Mouse (Mus musculus) midbrain, embryonic 16.5 days (tissue): ENCODE measurements around the gene Smndc1. TPM values are rescaled to one million over a fixed set of nuclear protein-coding genes. Genes with fewer than 3 reads are reported as not detected.

Experiments
- ATAC-seq: fragments of 200-750 bp; cut with Nextera tagmentation; 2 replicates; pipeline ENCODE4 v1.8.0; 2017; ENCODE audit warnings: moderate TSS enrichment
- H3K27ac ChIP-seq: fragments of 300-500 bp; sonication (generic); 2 replicates; pipeline ENCODE4 v1.5.1; 2014; ENCODE audit warnings: mild to moderate bottlenecking, low read length, mixed read lengths
- H3K27me3 ChIP-seq: fragments of 300-500 bp; sonication (generic); 2 replicates; pipeline ENCODE4 v1.6.1; 2014; ENCODE audit warnings: low read depth, low read length, mixed read lengths; ENCODE audit not compliant: control insufficient read depth, insufficient read depth
- H3K36me3 ChIP-seq: fragments of 300-500 bp; sonication (generic); 2 replicates; pipeline ENCODE4 v1.6.1; 2014; ENCODE audit warnings: mild to moderate bottlenecking, low read length, moderate library complexity, mixed read lengths; ENCODE audit not compliant: control insufficient read depth, insufficient read depth
- H3K4me1 ChIP-seq: fragments of 300-500 bp; sonication (generic); 2 replicates; pipeline ENCODE4 v1.6.1; 2014; ENCODE audit warnings: mild to moderate bottlenecking, low read length, mixed read lengths; ENCODE audit not compliant: control insufficient read depth, insufficient read depth
- H3K4me2 ChIP-seq: fragments of 300-500 bp; sonication (generic); 2 replicates; pipeline ENCODE4 v1.6.1; 2014; ENCODE audit warnings: mild to moderate bottlenecking, low read length, mixed read lengths
- H3K4me3 ChIP-seq: fragments of 300-500 bp; sonication (generic); 2 replicates; pipeline ENCODE4 v1.5.1; 2014; ENCODE audit warnings: low read depth, mild to moderate bottlenecking, low read length, moderate library complexity, mixed read lengths
- H3K9ac ChIP-seq: fragments of 300-500 bp; sonication (generic); 2 replicates; pipeline ENCODE4 v1.6.1; 2014; ENCODE audit warnings: low read depth, low read length, mixed read lengths
- H3K9me3 ChIP-seq: fragments of 300-500 bp; sonication (generic); replicated peaks from 2 replicates; pipeline ENCODE4 v1.6.1; 2014; ENCODE audit warnings: mild to moderate bottlenecking, low read length, mixed read lengths; ENCODE audit not compliant: control insufficient read depth, poor library complexity, severe bottlenecking
- WGBS: fragments of 180-500 bp; shearing (Covaris S2); extraction: QIAGEN DNeasy Blood & Tissue Kit; methylation state at CpG from one replicate; pipeline ENCODE4 v1.1.7; 2014; 5-methylcytosine and 5-hydroxymethylcytosine counted together
- polyA plus RNA-seq: library from polyadenylated mRNA; unstranded; fragments of >200 nt; fragmentation: Nextera tagmentation; extraction: Ambion mirVana; gene quantifications from 2 replicates; pipeline ENCODE4 v1.2.1, GENCODE M21; 2015

Smndc1 gene
- 31.2 and 32.2 TPM in 2 replicates for polyA plus RNA-seq

DNA sequence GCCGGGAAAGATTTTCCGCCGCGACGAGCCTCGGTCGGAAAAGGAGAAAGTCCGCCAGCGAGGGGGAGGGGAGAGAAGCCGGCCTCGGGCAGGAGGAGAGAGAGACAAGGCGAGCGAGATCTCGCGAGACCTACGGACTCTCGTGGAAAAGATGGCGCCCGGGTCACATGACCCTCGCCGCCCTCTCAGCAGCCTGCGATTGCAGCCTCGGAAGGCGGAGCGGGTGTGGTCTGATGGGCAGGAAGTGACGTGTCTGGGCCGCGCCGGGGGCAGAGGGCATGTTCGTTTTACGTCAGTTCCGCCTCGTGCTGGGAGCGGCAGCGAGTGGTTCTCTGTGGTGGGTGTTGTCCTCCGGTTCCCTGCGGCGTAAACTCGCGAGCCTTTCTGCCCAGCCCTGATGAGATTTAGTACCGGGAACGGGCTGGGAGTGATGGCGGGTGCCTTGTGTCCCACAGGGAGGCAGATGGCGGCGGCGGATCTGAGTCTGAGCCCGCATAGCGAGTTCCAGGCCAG is at the start of gene Smndc1:
Gene Smndc1, minus strand, starts transcription at position 84 of the 513 bp plus-strand sequence.
- peak within 1 kb of the TSS; percentile 97 for H3K27ac ChIP-seq
- peaks cover 17% of the 10 kb centered on the region for H3K4me1 ChIP-seq
- under 1% methylated on average over 47 of the region's 48 CpGs for WGBS
- no peaks in the 10 kb centered on the region for H3K27me3 ChIP-seq
- peak; percentile 97 for ATAC-seq
- H3K9me3 ChIP-seq, result no peaks in the 10 kb centered on the region
- H3K9ac ChIP-seq, result peak within 1 kb of the TSS; percentile 99
- H3K4me2 ChIP-seq, result peak within 1 kb of the TSS; percentile 85
- H3K4me3 ChIP-seq, result peak within 1 kb of the TSS; percentile 99
- peaks cover 11% of the 10 kb centered on the region for H3K36me3 ChIP-seq

GRCm38 (mm10) chr19:53439340-53439739 is 49.0 kb upstream of the Smndc1 start:
- no peaks in the 10 kb centered on the region for H3K27me3 ChIP-seq
- no peak overlapping the region for H3K4me3 ChIP-seq
- 93% methylated on average over 7 of the region's 7 CpGs for WGBS
- H3K4me1 ChIP-seq, result peaks cover 3% of the 10 kb centered on the region; the same call in 1 of the 2 replicates
- H3K27ac ChIP-seq, result no peak overlapping the region
- no peak for ATAC-seq
- no peak overlapping the region for H3K9ac ChIP-seq
- H3K36me3 ChIP-seq, result no peaks in the 10 kb centered on the region
- H3K4me2 ChIP-seq, result no peak overlapping the region
- no peaks in the 10 kb centered on the region for H3K9me3 ChIP-seq

DNA sequence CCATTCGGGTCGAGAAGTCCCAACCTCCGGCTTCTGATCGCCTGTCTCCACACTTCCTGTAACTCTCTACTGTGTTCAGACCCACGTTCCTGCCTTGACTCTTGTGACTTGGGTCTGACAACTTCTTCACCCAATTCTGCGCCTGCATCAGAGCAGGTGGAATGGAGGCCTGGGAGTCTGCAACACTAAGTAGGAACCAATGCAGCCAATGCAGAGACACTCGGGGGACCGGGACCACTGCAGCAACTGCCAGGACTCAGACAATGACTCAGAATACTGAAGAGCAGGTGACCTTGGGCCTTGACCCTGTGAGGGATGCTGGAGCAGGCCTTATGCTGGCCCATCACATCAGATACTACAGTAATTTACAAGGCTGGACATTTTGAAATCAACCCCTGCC is 47.6 kb upstream of the Smndc1 start:
- no peaks in the 10 kb centered on the region for H3K27me3 ChIP-seq
- peaks cover 3% of the 10 kb centered on the region; the same call in 1 of the 2 replicates for H3K4me1 ChIP-seq
- no peak for ATAC-seq
- no peak overlapping the region for H3K4me3 ChIP-seq
- H3K4me2 ChIP-seq, result no peak overlapping the region
- no peak overlapping the region for H3K27ac ChIP-seq
- no peak overlapping the region for H3K9ac ChIP-seq
- 92% methylated on average over 8 of the region's 8 CpGs for WGBS
- H3K9me3 ChIP-seq, result no peaks in the 10 kb centered on the region
- no peaks in the 10 kb centered on the region for H3K36me3 ChIP-seq

DNA sequence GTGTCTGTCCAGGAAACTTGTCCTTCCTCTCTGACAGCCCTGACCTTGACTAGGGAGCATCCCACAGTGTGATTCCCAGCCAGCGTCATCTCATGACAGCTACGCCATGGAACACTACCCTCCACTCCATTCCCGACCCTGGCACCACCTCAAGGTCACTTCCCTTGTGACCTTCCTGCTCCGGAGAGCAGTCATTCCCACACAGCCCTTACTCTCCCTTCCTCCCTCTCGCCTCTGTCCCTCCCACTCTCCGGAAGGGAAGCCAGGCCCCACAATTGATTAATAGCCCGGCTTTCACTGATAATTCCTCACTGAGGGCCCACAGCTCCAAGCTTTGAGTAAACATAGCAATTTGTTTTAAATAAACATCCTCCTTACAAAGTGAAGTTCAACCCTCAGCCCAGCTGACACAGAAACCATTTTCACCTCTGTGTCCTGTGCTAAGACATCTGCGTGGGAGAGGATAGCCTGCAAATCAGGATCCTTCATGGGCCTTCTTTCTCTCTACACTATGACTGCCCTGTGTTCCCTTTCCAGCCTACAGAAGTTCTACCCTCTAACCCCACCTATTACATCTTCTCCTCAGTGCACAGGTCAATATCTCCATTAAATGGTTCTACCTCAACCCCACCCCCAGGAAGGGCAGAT is 47.1 kb upstream of the Smndc1 start:
- ATAC-seq, result no peak
- no peak overlapping the region for H3K9ac ChIP-seq
- no peaks in the 10 kb centered on the region for H3K36me3 ChIP-seq
- WGBS, result 67% methylated on average over 8 of the region's 8 CpGs
- H3K4me1 ChIP-seq, result peaks cover 3% of the 10 kb centered on the region; the same call in 1 of the 2 replicates
- no peak overlapping the region for H3K4me2 ChIP-seq
- H3K4me3 ChIP-seq, result no peak overlapping the region
- no peaks in the 10 kb centered on the region for H3K9me3 ChIP-seq
- H3K27ac ChIP-seq, result no peak overlapping the region
- H3K27me3 ChIP-seq, result no peaks in the 10 kb centered on the region

- no peak for ATAC-seq
Observed at GRCm38 (mm10) chr19:53433949-53434689, 43.7 kb upstream of the Smndc1 start.

DNA sequence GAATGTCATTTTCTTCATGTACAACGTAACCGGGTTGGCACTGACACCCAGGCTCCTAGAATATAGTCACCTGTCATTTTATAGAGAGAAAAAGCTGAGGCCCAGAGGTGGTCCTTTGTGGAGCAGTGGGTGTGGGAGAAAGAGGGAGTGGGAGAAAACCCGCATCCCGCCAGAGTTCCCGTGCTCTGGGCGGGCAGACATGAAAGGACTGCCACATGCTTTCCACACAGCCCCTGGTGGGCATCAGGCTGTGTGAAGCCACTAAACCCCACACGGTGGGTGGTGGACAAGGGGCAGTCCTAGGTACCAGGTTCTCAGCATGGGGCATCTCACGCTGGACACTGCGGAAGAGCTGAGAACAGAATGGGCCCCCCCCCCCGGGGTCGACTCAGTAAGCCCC is 40.6 kb upstream of the Smndc1 start:
- Histone ChIP-seq H3K4me1 (peaks cover 7% of the 10 kb centered on the region; the same call in 1 of the 2 replicates), H3K27ac (no peak overlapping the region), H3K27me3 (no peaks in the 10 kb centered on the region), H3K36me3 (no peaks in the 10 kb centered on the region), H3K4me2 (no peak overlapping the region), H3K4me3 (no peak overlapping the region), H3K9me3 (no peaks in the 10 kb centered on the region), H3K9ac (no peak overlapping the region)
- ATAC-seq, result no peak
- 80% methylated on average over 11 of the region's 11 CpGs for WGBS

More at GRCm38 (mm10) chr19:53433949-53434689, 43.7 kb upstream of the Smndc1 start:
- H3K9ac ChIP-seq, result no peak overlapping the region
- no peaks in the 10 kb centered on the region for H3K9me3 ChIP-seq
- no peak overlapping the region for H3K4me2 ChIP-seq
- H3K36me3 ChIP-seq, result no peaks in the 10 kb centered on the region
- H3K27ac ChIP-seq, result no peak overlapping the region
- no peak overlapping the region for H3K4me3 ChIP-seq
- 89% methylated on average over 10 of the region's 10 CpGs for WGBS
- peaks cover 7% of the 10 kb centered on the region; the same call in 1 of the 2 replicates for H3K4me1 ChIP-seq
- H3K27me3 ChIP-seq, result no peaks in the 10 kb centered on the region

DNA sequence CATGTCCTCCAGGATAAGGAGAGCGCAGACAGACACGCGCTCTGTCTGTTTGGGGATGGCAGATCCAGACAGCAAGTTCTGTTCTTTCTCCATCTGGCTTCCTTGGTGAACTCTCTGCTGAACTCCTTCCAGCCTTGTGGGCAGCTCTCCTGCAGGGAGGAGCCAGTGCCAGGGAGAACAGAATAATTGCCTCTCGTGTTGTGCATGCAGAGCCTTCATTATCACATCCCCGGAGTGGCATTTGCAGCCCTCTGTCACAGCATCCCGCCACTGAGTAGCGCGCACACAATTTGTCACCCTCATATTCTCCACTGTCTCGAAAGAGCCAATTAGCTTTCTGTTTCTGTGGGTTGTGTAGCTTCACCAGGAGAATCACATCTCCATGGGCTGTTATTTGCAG is 40.0 kb upstream of the Smndc1 start:
- Histone ChIP-seq H3K4me1 (peaks cover 7% of the 10 kb centered on the region; the same call in 1 of the 2 replicates), H3K4me3 (no peak overlapping the region), H3K36me3 (no peaks in the 10 kb centered on the region), H3K9me3 (no peaks in the 10 kb centered on the region), H3K4me2 (no peak overlapping the region), H3K9ac (no peak overlapping the region), H3K27ac (0 out of 2 replicates have a peak overlapping the region, but pooled peaks have one; percentile 5), H3K27me3 (no peaks in the 10 kb centered on the region)
- ATAC-seq, result peak; percentile 78
- 38% methylated on average over 9 of the region's 9 CpGs for WGBS

DNA sequence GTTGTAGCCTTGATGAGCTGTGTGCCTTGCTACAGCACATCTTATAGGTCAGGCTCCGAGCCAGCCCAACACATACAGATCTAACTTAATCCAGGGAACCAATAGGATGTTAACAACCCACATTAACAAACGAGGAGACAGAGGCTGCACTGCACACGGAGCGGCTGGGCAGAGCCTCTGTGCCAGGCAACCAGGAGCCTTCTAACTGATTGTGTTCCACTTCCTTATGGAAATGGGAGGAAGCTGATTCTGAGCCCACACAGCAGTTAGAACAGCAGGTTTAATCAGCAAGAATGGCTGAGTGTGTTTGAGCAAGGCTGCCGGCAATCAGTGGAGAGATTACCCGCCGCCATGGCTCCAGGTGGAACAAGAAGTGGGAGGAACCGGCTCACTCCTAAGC is 37.4 kb upstream of the Smndc1 start:
- no peaks in the 10 kb centered on the region for H3K36me3 ChIP-seq
- no peaks in the 10 kb centered on the region for H3K9me3 ChIP-seq
- H3K9ac ChIP-seq, result no peak overlapping the region
- H3K4me2 ChIP-seq, result no peak overlapping the region
- ATAC-seq, result no peak
- no peak overlapping the region for H3K4me3 ChIP-seq
- no peaks in the 10 kb centered on the region for H3K27me3 ChIP-seq
- H3K4me1 ChIP-seq, result peaks cover 7% of the 10 kb centered on the region; the same call in 1 of the 2 replicates
- 62% methylated on average over 8 of the region's 8 CpGs for WGBS
- H3K27ac ChIP-seq, result no peak overlapping the region

DNA sequence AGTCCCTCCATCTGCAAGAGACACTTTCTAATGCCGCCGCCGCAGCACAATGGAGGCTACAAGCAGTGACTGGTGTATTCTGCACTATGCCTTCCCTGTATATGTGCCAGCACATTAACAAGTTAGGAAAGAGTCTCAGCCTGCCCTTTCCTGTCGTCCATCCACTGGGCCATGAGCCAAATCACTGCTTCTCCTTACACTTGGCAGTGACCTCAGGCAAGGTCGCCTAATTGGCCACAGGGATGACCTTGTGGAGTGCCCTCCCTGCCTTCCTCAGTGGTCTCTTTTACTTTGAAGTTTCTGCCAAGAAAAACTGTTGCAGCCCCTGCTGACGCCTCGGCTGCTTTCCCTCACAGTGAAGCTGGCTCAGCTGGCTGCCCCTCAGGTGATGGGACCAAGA is 37.0 kb upstream of the Smndc1 start:
- no peak for ATAC-seq
- Histone ChIP-seq H3K27ac (no peak overlapping the region), H3K36me3 (no peaks in the 10 kb centered on the region), H3K4me1 (peaks cover 7% of the 10 kb centered on the region; the same call in 1 of the 2 replicates), H3K9ac (no peak overlapping the region), H3K27me3 (no peaks in the 10 kb centered on the region; the same call in 1 of the 2 replicates), H3K4me3 (no peak overlapping the region), H3K4me2 (no peak overlapping the region), H3K9me3 (no peaks in the 10 kb centered on the region)
- 65% methylated on average over 7 of the region's 7 CpGs for whole genome bisulfite sequencing
